Mouse (Mus musculus): ENCODE measurements around the gene Lrrk1. TPM values are rescaled to one million over a fixed set of nuclear protein-coding genes. Genes with fewer than 3 reads are reported as not detected.

The Lrrk1 gene
- total RNA-seq (2014; fragmentation: Nextera tagmentation) (24.7 and 37.1 TPM in 2 replicates), total RNA-seq (2017) (17.1 and 22.6 TPM in 2 replicates)

- ATAC-seq (replicated peaks; ENCODE audit: poor library complexity, severe bottlenecking), result peak; percentile 65
Observed at GRCm38 (mm10) chr7:66387813-66388521, at the start of gene Lrrk1. Gene Lrrk1, minus strand, starts transcription at chr7:66388350.

- ATAC-seq (replicated peaks; ENCODE audit: poor library complexity, severe bottlenecking), result peak; percentile 72
Observed at GRCm38 (mm10) chr7:66434453-66434935, 46.3 kb upstream of the Lrrk1 start.

- ATAC-seq (replicated peaks; ENCODE audit: poor library complexity, severe bottlenecking), result peak; percentile 78
Observed at GRCm38 (mm10) chr7:66427437-66428161, 39.4 kb upstream of the Lrrk1 start, which contains the start of gene Aldh1a3. Gene Aldh1a3, minus strand, starts transcription at chr7:66427517.

DNA sequence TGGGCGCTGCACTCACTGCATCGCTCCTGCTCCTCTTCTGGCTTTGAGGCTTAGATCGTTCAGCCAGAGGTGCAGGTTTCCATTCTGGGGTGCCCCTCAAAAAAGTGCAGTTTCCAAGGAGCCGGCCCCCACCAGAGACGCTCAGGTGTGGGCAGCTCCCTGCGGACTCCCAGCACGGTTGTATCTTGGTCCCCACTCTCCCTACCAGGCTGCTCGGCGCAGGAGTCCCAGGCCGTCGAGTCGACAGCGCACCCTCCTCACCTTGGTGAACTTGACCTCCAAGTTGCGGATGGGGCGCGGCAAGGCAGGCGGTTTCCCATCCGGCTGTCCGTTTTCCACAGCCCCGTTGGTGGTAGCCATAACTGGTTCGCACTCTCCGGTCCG is 38.9 kb upstream of the Lrrk1 start:
- no peak for ATAC-seq (replicated peaks; ENCODE audit: poor library complexity, severe bottlenecking)

- no peak for ATAC-seq (replicated peaks; ENCODE audit: poor library complexity, severe bottlenecking)
Observed at GRCm38 (mm10) chr7:66421903-66422302, 33.8 kb upstream of the Lrrk1 start.

DNA sequence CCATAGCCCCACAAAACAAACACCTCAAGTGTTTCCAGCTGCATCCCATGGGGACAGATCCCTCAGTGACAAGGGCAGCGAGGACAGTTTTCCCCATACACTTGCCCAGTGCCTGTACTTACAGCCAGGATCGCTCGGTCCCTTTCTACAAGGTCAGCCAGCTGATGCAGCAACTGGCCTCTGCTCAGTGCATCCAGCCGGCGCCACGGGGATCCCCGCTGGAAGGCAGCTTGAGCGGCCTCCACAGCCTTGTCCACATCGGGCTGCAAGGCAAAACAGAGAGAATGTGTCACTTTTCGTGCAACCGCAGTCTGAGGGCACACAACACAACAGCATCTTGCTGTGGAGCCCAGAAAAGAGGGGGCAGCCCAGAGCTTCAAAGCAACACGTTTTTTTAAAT is 30.8 kb upstream of the Lrrk1 start:
- ATAC-seq (replicated peaks; ENCODE audit: poor library complexity, severe bottlenecking), result no peak

DNA sequence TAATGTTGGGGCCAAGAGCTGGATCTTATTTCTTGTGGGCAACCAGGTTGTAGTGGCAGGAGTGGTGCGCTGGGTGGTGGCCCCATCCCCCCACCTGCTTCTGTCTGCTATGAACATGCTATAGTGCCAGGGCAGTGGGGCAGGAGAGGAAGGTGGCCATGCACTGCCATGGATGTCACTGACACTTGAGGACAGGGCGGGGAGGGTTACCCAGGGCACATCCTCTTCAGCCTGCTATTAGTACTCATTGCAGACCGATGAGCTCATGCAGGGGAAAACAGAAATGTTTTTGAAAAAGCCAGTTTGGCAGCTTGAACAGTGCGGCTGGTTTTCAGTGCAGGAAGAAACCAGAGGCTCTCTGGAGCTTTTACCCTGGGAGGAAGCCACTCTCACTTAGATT is 28.7 kb upstream of the Lrrk1 start:
- ATAC-seq (replicated peaks; ENCODE audit: poor library complexity, severe bottlenecking), result no peak

DNA sequence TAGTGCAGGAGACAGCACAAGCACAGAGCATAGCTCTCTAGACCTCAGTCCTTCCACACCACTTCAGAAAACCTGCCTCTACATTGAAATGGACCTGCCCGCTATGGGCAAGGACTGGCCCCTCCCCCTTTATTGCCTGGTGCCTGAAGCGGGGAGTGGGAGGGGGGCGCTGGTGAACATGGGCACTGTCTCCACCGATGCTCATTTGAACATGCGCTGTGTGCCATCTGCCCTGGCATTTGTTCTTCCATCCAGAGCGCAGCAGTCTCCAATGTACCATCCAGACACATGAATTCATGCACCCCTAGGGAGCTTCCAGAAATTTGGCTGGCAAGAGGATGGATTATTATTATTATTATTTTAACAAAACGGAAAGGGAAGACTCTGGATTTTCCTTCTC is 24.9 kb upstream of the Lrrk1 start:
- ATAC-seq (replicated peaks; ENCODE audit: poor library complexity, severe bottlenecking), result no peak

DNA sequence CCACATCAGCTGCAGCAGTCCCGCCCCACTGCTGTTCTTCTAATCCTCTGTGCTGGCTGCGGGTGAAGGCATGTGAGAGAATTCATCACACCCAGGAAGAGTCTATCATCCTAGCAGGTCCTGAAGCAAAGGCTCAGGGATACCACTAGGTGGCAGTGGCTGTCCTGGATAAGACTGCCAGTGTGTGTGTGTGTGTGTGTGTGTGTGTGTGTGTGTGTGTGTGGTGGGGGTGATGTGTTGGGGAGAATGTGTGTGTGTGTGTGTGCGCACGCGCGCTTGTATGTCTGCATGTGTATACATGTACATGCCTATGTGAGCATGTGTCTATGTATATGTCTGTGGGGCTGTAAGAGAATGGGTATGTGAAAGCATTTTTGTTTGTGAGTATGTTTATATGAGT is 21.3 kb upstream of the Lrrk1 start:
- peak; percentile 65 for ATAC-seq (replicated peaks; ENCODE audit: poor library complexity, severe bottlenecking)

GRCm38 (mm10) chr7:66406971-66407370 is 18.8 kb upstream of the Lrrk1 start:
- ATAC-seq (replicated peaks; ENCODE audit: poor library complexity, severe bottlenecking), result no peak

DNA sequence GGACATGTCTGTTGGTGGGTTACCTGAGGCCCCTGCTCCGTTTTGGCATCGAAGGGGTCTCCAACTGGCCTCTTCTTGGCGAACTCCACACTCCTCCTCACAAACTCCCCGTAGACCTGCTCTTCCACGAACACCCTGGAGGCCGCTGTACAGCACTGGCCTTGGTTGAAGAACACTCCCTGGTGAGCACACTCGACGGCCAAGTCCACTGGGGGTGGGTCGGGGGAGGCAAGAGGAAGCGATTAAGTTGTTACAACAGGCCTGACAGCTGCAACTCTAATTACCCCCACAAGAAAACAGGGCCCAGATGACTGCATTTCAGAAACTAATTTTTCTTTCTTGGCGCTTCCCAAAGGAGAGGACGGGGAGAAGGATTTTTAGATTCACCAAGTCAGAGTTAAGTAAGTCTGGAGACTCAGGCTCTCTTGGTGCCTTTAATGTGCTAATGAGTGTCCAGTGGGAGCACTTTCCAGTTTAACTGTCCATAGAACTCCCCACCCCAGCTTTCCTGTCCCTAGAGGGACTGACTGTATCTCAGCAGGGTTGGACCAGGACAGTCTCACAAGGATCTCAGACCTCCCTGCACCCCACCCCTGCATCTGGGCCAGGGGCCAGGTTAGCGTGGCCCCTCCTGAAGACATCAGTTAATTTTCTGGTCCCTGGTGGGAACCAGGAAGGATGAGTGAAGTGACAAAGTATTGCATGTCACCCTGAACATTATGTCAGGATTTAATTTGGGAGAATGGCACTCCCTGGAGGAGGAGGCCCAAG is 18.0 kb upstream of the Lrrk1 start:
- no peak for ATAC-seq (replicated peaks; ENCODE audit: poor library complexity, severe bottlenecking)

DNA sequence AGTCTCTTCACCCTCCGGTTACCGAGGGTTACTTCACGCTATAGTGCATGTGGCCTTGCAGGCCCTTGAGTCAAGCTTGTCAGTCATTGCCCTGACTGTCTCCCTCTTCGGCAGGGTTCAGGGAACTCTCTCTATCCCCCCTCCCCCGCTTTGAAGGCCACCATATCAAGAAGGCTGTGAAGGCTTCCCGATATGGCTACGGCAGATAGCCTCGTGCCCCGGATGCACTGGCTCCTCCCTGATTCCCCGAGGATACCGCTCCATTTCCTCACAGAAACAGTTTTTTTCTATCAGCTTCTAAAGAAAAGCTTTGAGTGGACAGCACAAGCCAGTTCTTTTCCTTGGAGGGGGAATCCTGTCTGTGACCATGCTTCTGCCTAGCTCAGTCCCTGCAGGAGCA is 17.4 kb upstream of the Lrrk1 start:
- ATAC-seq (replicated peaks; ENCODE audit: poor library complexity, severe bottlenecking), result no peak

DNA sequence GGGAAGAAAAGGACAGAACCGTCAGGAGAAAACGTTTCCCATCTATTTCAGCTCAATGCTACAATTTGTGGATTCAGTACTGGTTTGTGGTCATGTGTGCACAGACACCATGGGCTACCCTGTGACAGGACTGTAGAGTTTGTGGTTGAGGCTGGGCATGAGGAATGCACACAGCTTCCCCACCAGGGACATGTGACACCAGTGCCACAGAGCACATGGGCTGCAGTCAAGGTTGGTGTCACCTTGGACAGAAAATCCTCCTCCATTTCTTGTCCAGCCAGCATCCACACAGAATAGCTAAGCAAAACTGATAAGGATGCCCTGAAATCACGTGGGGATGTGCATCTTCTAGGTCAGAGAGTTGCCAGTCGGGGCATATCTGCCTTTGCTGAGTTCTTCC is 16.7 kb upstream of the Lrrk1 start:
- peak; percentile 62 for ATAC-seq (replicated peaks; ENCODE audit: poor library complexity, severe bottlenecking)

GRCm38 (mm10) chr7:66404141-66404540 is 16.0 kb upstream of the Lrrk1 start:
- ATAC-seq (replicated peaks; ENCODE audit: poor library complexity, severe bottlenecking), result peak; percentile 43; the same call in 1 of the 2 replicates

DNA sequence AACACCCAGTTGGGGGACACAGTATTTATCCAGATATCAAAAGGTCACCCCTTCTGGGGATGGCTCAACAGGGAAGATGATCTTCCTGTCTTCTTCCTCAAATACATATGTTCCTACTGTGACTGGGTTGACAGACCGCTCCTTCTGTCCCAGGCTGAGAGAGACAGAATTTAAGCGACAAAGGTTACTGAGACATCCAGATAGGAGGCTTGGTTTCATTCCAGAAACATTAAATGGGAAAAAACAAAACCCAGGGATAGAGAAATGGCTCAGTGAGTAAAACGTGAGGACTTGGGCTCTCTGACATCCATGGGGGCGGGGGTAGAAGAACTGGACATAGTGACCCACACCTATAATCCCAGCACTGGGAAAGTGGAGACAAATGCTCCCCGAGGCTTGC is 14.7 kb upstream of the Lrrk1 start:
- no peak for ATAC-seq (replicated peaks; ENCODE audit: poor library complexity, severe bottlenecking)

DNA sequence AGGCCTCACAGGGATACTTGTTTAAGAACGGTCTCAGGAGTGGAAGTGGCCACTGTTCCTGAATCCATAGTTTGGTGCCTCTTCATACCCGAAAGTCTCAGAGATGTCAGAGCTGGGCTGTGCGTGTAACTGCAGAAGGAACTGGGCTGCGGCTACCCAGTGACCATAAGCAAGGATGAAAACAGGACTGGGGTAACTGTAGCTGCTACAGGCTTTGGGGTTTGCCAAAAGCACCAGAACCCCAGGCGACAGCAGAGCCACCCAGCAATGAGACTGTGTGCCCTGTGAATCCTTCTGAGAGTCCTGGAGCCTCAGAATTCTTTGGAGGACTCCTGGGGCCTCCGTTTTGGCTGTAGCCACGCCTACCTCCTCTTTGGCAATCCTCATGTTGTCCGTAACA is 13.5 kb upstream of the Lrrk1 start:
- ATAC-seq (replicated peaks; ENCODE audit: poor library complexity, severe bottlenecking), result no peak

DNA sequence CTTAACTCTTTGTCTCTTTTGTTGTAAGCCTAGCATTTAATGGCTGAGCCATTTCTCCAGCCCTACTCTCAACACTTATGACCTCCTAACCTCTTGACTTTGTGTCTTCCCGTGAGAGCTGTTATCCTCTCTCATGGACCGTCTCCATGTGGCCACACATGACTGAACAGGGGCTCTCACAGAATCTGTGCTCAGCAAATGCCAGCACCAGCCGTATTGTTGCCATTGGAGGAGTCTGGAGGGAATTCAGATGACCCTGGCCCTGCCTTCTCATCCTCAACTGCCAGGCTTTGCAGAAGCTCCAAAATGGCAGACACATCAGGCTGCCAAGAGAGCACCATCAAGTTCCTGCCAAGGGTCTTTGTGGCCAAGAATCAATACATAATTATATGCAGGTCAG is 9.1 kb upstream of the Lrrk1 start:
- no peak for ATAC-seq (replicated peaks; ENCODE audit: poor library complexity, severe bottlenecking)

DNA sequence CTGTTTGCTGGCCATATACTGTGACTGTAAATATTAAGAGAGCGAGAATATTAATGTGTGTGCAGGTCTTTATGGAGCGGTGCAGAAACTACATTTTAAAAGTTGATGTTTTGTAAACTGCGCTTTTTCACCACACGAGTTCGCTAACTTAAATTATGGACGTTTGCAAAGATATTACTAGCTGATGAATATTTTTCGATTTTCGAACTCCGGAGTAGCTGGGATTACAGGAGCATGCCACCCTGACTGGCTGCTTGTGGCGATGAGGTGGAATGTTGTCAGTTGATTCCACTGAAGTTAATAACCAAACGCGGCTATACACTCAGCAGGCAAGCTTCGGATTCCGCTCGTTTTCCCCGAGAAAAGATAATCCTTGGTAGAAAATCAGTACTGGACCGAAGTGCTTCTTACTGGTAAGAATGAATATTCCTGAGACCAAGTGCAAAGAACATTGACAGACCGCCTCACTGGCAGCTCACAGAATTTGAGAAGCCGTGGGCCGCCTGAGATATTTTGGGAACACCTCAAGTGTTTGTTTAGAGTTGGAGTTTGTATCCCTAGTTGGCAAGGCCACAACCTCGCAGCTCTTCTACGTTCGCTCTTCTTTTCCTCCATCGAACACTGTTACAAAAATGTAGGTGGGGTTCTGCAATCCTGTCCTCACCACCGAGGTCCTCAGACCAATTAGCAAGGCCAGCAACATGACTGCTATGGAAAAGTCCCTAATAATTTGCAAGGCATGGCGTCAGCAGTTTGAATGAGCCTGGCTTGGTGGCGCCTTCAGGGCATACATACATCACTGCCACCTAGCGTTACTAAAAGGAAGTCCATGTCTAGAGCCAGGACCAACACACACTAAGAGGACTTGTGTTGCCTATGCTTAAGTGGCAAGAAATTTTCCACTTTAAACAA is 727 bp upstream of the Lrrk1 start:
- ATAC-seq (replicated peaks; ENCODE audit: poor library complexity, severe bottlenecking), result peak; percentile 72

DNA sequence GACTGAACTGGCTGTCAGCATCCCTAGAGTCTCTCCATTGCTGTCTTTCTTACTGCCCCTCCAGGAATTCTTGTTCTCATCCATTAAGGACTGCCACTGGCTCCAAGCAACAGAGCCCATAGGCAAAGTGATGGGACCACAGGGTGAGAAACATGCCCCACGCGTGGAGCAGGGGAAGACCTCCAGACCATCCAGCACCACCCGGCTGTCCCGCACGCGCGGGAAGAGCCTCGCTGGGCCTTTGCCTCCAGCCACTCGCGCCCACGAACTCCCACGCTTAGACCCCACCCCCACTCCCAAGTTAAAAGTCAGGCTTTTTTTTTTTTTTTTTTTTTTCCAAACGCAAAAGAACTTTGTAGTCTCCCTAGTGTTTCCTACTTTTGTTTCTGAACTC is 734 bp downstream of the Lrrk1 start:
- ATAC-seq (replicated peaks; ENCODE audit: poor library complexity, severe bottlenecking), result no peak

GRCm38 (mm10) chr7:66386411-66386810 is 1.7 kb downstream of the Lrrk1 start:
- no peak for ATAC-seq (replicated peaks; ENCODE audit: poor library complexity, severe bottlenecking)
